Mouse (Mus musculus): Measurements from ENCODE around the gene Gm49416.

Gm49416 gene

DNA sequence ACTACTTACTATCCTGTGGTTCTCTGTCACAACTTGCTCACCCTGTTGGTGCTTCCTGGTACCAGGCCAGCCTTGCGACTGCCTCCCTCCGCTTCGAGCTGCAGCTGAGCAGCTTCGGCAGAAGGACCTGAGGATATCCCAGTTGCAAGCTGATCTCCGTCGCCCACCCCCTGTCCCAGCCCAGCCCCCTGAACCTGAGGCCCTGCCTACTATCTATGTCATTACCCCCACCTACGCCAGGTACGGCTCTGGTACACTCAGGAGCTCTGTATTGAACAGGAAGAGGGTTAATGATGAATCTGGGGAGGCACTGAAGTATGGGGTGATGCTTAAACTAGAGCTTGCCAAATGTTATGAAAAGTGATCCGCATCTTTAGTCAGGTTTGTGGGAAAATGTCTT, 33.0 kb downstream of the Gm49416 start:
- no peak for DNase-seq

DNA sequence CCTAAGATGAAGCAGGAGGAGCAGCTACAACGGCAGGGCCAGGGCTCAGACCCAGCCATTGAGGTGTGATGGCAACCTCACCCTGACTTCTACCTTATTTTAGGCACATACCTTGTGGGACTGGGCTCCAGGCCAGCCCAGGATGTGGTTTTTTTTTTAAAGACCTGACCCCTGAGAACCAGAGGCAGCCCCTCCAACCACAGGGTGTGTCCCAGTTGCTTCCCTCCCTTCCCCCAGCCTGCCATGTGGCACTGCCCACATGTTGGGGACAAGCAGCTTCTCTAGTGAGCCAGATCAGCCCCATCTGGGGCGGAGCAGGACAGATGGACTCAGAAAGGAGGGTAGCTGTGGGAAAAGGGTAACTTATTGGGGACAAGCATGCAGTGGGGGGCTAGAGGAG, 38.0 kb downstream of the Gm49416 start:
- DNase-seq, result no peak

DNA sequence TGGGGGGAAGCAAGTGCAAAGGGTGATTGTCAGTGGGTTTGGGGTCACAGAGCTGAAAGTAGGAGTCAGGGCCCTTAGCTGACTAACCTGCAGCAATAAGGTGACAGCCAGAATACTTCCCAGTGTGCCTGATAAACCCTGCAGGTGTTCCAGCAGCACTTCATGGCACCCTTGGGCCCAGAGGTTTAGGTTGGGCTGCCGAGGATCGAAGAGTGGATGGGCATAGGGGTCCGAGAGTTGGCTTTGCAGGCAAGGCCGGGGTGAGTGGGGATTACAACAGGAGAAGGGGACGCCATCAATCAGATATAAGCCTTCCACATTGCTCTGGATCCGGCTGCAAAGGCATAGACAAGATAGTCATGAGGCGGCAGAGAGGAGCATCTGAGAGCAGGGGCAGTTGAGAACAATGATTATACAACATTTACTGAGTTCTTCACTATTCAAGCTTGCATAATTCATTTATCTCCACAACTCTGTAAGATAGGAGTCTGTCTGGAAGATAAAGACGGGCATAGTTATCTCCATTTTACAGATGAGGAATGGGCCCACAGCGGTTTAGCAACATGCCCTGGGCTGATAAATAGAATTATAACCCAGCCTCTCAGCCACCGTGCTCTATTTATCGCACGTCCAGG, 39.3 kb downstream of the Gm49416 start:
- DNase-seq, result no peak

DNA sequence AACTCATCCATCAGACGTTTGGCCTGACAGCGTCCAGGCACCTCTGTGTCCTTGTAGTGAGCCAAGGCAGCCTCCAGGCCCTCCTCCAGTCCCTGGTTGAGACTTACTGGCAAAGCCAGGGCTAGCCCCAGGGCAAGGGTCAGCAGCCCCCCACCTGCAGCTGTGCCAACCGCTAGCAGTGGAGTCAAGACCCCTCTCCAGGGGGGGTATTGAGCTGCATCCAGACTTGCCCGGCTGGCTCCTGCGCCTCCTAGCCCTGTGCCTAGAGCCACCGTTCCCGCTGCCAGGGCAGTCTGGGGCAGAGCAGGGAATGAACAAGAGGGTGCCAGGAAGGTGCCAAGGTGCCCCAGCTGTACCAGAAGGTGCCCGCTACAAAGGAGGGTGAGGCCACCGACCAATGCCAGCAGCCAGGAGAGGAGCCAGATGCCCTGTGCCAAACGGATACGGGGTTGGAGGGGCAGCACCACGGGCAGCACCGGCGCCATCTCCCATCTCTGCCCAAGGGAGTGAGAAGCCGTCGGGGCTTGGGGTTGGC, 40.0 kb downstream of the Gm49416 start:
- no peak for DNase-seq

DNA sequence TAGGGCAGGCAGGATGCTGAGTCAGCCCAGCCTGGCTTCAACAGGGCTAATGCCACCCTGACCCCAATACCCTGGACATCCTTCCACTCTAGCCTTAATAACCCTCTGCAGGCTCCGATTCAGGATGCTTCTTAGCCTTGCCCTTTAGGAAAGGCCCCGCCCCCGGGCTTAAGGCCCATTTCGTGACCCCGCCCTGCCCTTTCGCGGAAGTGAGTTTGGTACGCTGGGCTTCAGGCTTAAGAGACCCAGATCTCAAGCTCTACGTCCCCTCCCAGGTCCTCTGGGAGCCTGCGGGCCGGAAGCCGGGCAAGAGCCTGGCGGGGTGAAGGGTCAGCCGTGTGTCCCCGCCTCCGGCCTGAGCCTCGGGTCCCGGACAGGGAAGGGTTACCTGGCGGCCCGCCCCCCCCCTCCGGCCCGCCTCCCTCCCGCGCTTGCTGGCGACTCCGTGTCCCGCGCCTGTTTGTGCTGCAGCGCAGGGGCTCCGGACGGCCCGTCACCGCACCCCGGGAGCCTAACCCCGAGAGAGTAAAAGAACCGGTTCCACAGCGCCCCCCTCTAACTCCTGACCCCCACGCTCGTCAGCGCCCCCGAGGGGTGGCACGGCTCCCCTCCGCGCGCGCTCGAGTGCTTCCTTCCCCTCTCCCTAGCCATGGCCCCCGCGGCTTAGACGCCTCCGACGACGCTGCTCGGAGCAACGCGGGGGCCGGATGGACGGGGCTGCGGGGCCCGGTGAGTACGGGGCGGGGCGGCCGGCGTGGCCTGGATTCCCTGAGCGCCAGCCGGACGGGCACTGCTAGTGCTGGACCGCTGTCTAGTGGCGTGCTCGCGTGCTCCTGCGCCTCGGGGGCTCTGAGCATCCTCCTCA, 40.7 kb downstream of the Gm49416 start, which contains the start of the genes Rom1 and Eml3:
Gene Rom1, minus strand, starts transcription at position 133 of the 865 bp plus-strand sequence.
Gene Eml3, plus strand, starts transcription at position 329 of the 865 bp plus-strand sequence.
- DNase-seq, result peak; percentile 94 to 95

DNA sequence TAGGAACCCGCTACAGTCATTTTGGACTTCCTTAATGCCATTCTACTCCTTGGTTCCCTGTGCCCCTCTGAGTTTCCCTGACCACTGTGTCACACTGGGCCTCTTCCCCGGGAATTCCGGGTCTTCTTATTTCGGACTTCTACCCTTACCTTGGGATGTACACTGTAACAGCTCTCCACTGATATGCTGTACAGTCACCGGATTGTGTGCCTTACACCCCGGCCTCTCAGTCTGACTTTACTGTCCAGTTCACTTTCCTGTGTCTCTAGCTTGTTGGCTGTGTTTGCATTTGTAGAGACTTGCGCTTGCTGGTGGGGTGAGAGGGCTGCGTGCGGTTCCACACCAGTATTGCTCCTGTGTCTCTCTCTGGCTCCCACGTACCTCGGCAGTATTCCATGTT, 41.4 kb downstream of the Gm49416 start:
- no peak for DNase-seq

DNA sequence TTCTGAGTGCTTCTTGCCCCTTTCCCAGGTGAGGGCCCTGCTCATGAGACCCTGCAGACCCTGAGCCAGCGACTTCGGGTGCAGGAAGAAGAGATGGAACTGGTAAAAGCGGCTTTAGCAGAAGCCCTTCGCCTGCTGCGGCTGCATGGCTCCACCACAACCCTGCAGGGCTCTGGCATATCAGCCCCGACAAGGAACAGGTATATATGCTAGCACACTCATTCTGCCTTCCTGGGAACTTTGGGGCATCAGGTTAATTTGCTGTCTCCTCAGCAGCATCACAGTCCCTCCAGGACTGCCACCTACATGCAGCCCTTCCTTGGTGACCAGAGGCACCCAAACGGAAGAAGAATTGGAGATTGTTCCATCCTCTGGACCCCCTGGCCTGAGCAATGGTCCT, 42.0 kb downstream of the Gm49416 start:
- DNase-seq, result no peak

DNA sequence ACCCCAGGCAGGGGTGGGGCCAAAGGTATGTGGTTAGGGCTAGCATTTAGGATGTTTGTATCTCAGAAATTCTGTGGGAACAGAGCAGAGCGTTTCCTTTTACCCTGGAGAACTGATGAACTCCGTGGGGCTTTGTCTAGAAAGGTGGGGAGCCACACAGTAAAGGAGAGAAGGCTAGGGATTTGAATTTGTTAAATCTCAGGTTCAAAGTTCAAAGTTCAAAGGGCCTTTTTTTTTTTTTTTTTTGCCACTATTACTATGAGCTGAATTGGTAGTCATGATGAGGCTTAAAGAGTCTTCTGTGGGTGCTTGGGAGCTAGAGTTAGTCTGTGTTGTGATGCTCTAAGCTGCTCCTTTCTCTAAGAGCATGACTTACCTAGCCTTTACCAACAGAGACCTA, 48.0 kb downstream of the Gm49416 start:
- DNase-seq, result no peak

DNA sequence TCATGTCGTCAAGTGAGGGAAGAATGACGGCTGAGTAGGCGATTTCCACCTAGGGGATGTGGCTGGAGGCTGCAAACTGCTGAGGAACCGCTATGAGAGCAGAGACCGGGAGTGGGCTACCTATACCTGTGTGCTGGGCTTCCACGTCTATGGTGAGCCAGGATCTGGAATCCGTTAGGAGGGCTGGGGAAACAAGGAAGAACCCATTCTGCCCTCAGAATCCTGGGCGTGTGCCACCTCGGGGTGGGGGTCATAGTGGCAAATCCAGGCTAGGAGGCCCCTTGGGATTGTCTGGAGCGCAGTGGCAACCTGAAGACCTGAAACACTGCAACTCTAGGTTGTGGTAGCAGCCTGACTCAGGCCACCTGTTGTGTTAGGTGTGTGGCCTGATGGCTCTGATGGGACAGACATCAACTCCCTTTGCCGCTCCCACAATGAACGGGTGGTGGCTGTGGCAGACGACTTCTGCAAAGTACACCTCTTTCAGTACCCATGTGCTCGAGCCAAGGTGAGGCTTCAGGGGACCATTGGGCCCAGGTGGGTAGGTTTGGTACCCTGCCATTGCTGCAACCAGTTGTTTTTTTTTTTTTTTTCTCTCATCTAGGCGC, 51.9 kb downstream of the Gm49416 start:
- DNase-seq, result no peak

DNA sequence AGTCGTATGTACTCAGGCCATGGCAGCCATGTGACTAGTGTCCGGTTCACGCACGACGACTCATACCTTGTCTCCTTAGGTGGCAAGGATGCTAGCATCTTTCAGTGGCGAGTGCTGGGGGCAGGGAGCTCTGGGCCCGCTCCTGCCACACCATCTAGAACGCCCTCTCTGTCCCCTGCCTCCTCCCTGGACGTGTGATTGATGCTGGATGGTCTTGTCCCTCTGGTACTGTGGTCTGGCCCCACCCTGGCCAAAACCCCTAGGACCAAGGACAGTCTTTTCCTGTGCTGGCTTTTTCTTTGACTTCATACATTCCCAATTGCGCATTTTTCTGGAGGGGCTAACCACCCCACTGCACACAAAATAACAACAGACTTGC, 52.4 kb downstream of the Gm49416 start:
- DNase-seq, result no peak

DNA sequence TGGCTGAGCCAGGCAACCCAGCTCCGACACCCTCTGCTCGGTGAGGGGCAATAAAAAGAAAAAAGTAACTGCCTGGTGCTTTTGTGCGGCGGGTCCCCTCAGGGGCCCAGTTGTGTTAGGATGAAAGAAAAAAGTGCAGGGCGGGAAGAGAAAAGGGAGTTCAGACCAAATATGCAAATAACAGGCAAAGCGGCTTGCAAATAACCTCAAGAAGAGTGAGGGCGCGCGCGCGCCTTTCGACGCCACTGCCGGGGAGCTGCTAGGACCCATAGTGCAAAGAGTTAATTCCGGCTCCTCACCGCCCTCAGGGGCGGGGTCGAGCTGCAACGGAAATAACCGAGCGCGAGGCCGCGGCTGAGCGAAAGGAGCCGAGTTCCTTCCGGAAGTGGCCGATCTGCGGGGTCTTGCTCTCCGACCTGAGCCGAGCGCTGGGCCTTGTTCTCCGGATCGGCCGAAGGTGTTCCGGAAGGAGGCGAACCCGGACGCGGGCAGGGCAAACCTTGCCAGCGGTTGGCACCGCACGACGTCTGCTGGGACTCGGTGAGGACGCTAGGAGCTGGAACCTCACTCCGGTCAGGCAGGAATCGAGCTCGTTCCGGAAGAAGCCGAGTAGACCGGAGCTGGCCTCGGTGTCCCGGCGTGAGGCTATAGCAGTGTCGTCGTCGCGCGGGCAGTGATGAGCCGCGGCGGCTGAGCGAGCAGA, 52.9 kb downstream of the Gm49416 start, which contains the start of gene Mta2:
Gene Mta2, plus strand, starts transcription at position 361 of the 703 bp plus-strand sequence.
- peak; percentile 98 for DNase-seq

DNA sequence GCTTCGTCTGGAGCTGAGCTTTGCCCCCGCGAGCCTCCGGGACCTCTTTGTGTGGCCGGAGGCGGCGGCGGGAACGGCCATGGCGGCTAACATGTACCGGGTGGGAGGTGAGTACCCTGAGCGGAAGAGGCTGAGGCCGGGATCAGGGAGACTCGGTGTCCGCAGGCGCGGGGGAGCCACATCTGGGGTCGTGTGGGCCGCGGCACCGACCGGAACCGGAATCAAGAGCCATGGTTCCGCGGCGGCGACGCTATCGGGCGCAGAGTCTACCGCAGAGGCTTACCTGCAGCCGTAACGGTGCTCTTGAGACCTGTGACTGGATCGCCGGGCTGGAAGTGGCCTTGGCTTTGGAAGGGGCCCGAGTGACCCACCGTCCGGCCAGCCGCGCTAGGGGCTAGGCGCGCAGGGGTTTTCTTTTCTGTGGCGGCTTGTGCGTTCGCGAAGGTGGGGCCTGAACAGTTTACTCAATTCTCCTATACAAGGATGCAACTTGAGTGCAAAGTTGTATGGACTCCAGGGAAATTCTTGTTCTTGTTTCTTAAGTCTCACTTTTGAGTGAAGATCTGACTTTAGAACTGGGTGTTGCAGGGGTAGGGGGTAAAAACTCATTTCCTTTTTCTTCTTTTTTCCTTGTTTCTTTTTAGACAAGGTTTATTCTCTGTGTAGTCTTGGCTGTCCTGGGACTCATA, 53.7 kb downstream of the Gm49416 start:
- peak; percentile 62 to 82 for DNase-seq

DNA sequence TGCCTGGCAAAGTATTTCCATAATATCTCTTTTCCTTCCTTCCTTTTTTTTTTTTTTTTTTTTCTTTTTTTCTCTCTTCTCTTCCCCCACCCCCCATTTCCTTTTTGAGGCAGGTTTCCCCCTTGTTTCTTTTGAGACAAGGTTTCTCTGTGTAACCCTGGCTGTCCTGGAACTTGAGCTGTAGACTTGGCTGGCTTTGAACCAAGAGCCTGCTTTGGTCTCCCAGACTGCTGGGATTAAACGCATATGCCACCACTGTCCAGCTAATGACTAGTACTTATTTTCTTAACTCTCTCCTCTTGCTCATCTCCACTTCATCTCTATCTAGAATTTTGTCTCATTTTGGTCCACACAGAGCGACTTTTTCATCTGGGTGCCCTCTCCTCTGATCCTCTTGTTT, 54.3 kb downstream of the Gm49416 start:
- no peak for DNase-seq

DNA sequence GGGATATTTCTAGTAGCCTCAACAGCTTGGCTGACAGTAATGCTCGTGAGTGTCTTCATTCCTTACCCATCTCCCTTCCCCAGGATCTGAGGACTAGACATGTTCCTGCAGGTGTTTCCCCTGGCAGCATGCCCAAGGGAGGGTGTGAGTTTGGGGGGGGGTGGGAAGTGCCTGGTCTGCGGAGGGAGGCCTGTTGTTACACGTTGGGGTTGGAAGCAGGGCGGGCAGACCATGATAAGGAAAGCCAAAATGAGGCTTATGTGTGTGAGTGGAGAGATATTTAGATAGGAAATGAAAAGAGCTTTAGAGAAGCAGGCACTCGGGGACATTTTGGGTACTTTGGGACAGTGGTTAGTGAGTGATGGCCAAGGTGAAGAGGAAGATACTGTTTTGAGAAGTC, 55.3 kb downstream of the Gm49416 start:
- DNase-seq, result peak in 1 of 2 experiments; percentile 57

DNA sequence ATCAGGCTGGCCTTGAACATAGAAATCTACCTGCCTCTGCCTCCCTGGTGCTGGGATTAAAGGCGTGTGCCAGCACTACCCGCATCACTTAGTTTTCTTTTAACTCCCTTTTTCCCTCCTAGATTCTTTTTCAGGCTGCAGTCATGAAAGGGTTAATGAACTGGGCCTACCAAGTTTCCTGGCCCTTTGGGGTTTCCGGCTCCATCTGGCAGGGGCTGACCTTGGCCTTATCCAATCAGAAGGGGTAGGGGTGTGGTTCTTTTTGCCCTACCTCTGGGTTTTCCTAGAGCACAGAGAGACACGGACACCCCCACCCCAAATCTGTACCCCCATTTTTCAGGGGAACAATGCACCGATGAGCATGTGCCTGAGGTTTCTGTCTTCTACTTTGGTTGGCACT, 56.0 kb downstream of the Gm49416 start:
- peak; percentile 89 to 90 for DNase-seq
